Mouse (Mus musculus) midbrain, embryonic 16.5 days (tissue): ENCODE measurements around the gene Syn3. TPM values are rescaled to one million over a fixed set of nuclear protein-coding genes. Genes with fewer than 3 reads are reported as not detected.

Experiments used
- ATAC-seq: fragments of 200-750 bp; cut with Nextera tagmentation; 2 replicates; pipeline ENCODE4 v1.8.0; 2017; ENCODE audit warnings: moderate TSS enrichment
- H3K27ac ChIP-seq: fragments of 300-500 bp; sonication (generic); 2 replicates; pipeline ENCODE4 v1.5.1; 2014; ENCODE audit warnings: mild to moderate bottlenecking, low read length, mixed read lengths
- H3K27me3 ChIP-seq: fragments of 300-500 bp; sonication (generic); 2 replicates; pipeline ENCODE4 v1.6.1; 2014; ENCODE audit warnings: low read depth, low read length, mixed read lengths; ENCODE audit not compliant: control insufficient read depth, insufficient read depth
- H3K36me3 ChIP-seq: fragments of 300-500 bp; sonication (generic); 2 replicates; pipeline ENCODE4 v1.6.1; 2014; ENCODE audit warnings: mild to moderate bottlenecking, low read length, moderate library complexity, mixed read lengths; ENCODE audit not compliant: control insufficient read depth, insufficient read depth
- H3K4me1 ChIP-seq: fragments of 300-500 bp; sonication (generic); 2 replicates; pipeline ENCODE4 v1.6.1; 2014; ENCODE audit warnings: mild to moderate bottlenecking, low read length, mixed read lengths; ENCODE audit not compliant: control insufficient read depth, insufficient read depth
- H3K4me2 ChIP-seq: fragments of 300-500 bp; sonication (generic); 2 replicates; pipeline ENCODE4 v1.6.1; 2014; ENCODE audit warnings: mild to moderate bottlenecking, low read length, mixed read lengths
- H3K4me3 ChIP-seq: fragments of 300-500 bp; sonication (generic); 2 replicates; pipeline ENCODE4 v1.5.1; 2014; ENCODE audit warnings: low read depth, mild to moderate bottlenecking, low read length, moderate library complexity, mixed read lengths
- H3K9ac ChIP-seq: fragments of 300-500 bp; sonication (generic); 2 replicates; pipeline ENCODE4 v1.6.1; 2014; ENCODE audit warnings: low read depth, low read length, mixed read lengths
- H3K9me3 ChIP-seq: fragments of 300-500 bp; sonication (generic); replicated peaks from 2 replicates; pipeline ENCODE4 v1.6.1; 2014; ENCODE audit warnings: mild to moderate bottlenecking, low read length, mixed read lengths; ENCODE audit not compliant: control insufficient read depth, poor library complexity, severe bottlenecking
- WGBS: fragments of 180-500 bp; shearing (Covaris S2); extraction: QIAGEN DNeasy Blood & Tissue Kit; methylation state at CpG from one replicate; pipeline ENCODE4 v1.1.7; 2014; 5-methylcytosine and 5-hydroxymethylcytosine counted together
- polyA plus RNA-seq: library from polyadenylated mRNA; unstranded; fragments of >200 nt; fragmentation: Nextera tagmentation; extraction: Ambion mirVana; gene quantifications from 2 replicates; pipeline ENCODE4 v1.2.1, GENCODE M21; 2015

The Syn3 gene
- polyA plus RNA-seq, 1 experiment from 2014 or later, result 34.0 TPM

DNA sequence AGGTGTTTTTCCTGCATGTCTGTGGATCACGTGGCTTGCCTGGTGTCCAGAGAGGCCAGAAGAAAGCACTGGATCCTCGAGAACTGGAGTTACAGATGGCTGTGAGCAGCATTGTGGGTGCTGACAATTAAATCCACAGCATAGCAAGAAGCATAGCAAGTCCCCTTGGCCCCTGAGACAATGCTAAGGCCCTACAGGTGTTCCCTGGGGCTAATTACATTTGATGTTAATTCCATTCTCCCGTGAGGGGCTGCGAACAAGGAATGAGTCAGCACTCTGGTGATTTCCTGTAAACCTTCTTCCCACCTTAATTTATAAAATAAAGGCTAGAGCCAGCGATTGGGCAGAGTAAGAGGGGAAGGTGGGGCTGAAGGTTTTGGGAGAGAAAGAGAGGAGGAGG, 479.9 kb downstream of the Syn3 start:
- ATAC-seq, result no peak
- 32% methylated on average over 5 of the region's 5 CpGs for WGBS
- no peak overlapping the region for H3K27ac ChIP-seq
- H3K4me3 ChIP-seq, result no peak overlapping the region
- H3K9me3 ChIP-seq, result no peaks in the 10 kb centered on the region
- no peak overlapping the region for H3K9ac ChIP-seq
- no peaks in the 10 kb centered on the region for H3K27me3 ChIP-seq
- no peaks in the 10 kb centered on the region for H3K36me3 ChIP-seq
- peaks cover 11% of the 10 kb centered on the region for H3K4me1 ChIP-seq
- H3K4me2 ChIP-seq, result no peak overlapping the region

DNA sequence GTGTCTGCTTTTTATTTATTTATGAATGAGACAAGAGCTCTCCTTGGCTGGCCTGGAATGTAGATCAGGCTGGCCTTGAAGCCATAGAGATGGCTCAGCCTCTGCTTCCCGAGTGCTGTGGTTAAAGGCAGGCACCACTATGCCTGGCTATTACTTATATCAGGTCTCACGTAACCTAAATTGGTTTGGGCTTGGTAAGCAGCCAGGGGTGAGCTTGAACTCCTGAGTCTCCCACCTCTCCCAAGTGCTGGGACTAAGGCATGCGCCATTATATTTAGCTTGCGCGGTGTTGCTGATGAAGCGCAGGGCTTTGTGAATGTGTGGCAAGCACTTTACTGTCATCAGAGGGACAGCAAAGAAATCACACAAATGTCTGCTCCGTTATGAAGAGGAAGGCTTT, 480.9 kb downstream of the Syn3 start:
- WGBS, result 94% methylated on average over 7 of the region's 7 CpGs
- H3K9ac ChIP-seq, result no peak overlapping the region
- no peak overlapping the region for H3K27ac ChIP-seq
- no peak overlapping the region for H3K4me3 ChIP-seq
- ATAC-seq, result no peak
- H3K9me3 ChIP-seq, result no peaks in the 10 kb centered on the region
- no peak overlapping the region for H3K4me2 ChIP-seq
- H3K27me3 ChIP-seq, result no peaks in the 10 kb centered on the region
- H3K36me3 ChIP-seq, result no peaks in the 10 kb centered on the region
- H3K4me1 ChIP-seq, result peaks cover 9% of the 10 kb centered on the region

- H3K27me3 ChIP-seq, result no peaks in the 10 kb centered on the region
- H3K4me3 ChIP-seq, result no peak within 1 kb of the TSS
- H3K4me1 ChIP-seq, result no peaks in the 10 kb centered on the region
- H3K4me2 ChIP-seq, result no peak within 1 kb of the TSS
- no peak within 1 kb of the TSS for H3K27ac ChIP-seq
- ATAC-seq, result no peak
- no peaks in the 10 kb centered on the region for H3K9me3 ChIP-seq
- 98% methylated on average over 2 of the region's 2 CpGs for WGBS
- H3K9ac ChIP-seq, result no peak within 1 kb of the TSS
- H3K36me3 ChIP-seq, result no peaks in the 10 kb centered on the region
Measured at GRCm38 (mm10) chr10:86011781-86012180, 486.9 kb downstream of the Syn3 start, which contains the start of gene Bpifc. Gene Bpifc, minus strand, starts transcription at chr10:86011895.

GRCm38 (mm10) chr10:86011172-86011571, 487.5 kb downstream of the Syn3 start:
- Histone ChIP-seq H3K9ac (no peak overlapping the region), H3K9me3 (no peaks in the 10 kb centered on the region), H3K4me1 (no peaks in the 10 kb centered on the region), H3K27me3 (no peaks in the 10 kb centered on the region), H3K4me2 (no peak overlapping the region), H3K36me3 (no peaks in the 10 kb centered on the region), H3K4me3 (no peak overlapping the region), H3K27ac (no peak overlapping the region)
- WGBS, result 90% methylated on average over 2 of the region's 2 CpGs
- ATAC-seq, result no peak

DNA sequence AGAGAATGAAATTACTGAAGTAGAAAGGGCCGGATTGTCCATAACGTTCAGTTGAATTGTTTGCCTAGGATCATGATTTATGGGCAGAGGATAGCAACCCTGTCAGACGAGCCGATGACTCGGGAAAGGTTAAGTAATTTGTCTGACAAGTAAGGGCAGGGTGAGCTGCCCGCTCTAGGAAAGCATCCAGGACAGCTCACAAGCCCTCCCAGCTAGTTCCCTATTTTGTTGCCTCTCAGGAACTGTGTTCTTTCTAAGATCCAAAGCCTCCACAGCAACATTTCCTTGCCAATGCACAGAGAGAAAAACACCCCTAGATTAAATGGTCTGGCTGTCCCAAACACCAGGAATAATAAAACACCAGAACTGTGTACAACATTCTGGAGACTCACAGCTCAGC, 488.1 kb downstream of the Syn3 start:
- no peak for ATAC-seq

DNA sequence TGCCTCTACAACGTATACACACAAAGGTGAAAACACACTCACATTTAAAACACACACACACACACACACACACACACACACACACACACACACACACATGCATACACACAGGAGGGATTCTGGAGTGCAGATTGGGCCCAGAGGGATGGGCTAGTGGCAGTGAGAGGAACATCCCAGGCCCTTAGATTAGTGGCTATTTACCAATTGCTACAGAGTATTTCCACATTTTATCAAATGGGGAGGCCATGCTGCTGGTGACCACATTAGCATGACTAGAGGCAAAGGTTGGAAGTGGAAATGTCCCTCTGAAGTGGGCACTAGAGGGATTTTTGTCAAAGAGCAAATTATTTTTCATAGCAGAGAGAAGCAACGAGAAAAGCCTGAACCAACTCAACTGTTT, 489.0 kb downstream of the Syn3 start:
- no peak overlapping the region for H3K4me2 ChIP-seq
- no peak overlapping the region for H3K9ac ChIP-seq
- no peak overlapping the region for H3K27ac ChIP-seq
- WGBS, result 90% methylated on average over 2 of the region's 2 CpGs
- no peaks in the 10 kb centered on the region for H3K9me3 ChIP-seq
- no peak overlapping the region for H3K4me3 ChIP-seq
- no peaks in the 10 kb centered on the region for H3K36me3 ChIP-seq
- H3K4me1 ChIP-seq, result no peaks in the 10 kb centered on the region
- no peaks in the 10 kb centered on the region for H3K27me3 ChIP-seq
- no peak for ATAC-seq

More for the DNA sequence above, 488.1 kb downstream of the Syn3 start:
- no peak overlapping the region for H3K27ac ChIP-seq
- H3K9me3 ChIP-seq, result no peaks in the 10 kb centered on the region
- H3K9ac ChIP-seq, result no peak overlapping the region
- no peak overlapping the region for H3K4me3 ChIP-seq
- H3K36me3 ChIP-seq, result no peaks in the 10 kb centered on the region
- H3K27me3 ChIP-seq, result no peaks in the 10 kb centered on the region
- no peak overlapping the region for H3K4me2 ChIP-seq
- no peaks in the 10 kb centered on the region for H3K4me1 ChIP-seq
- WGBS, result 77% methylated on average over 6 of the region's 6 CpGs

GRCm38 (mm10) chr10:86006455-86006854, 492.2 kb downstream of the Syn3 start:
- 67% methylated on average over 5 of the region's 5 CpGs for WGBS

More at GRCm38 (mm10) chr10:86006455-86006854, 492.2 kb downstream of the Syn3 start:
- Histone ChIP-seq H3K9ac (no peak overlapping the region), H3K9me3 (no peaks in the 10 kb centered on the region), H3K27me3 (no peaks in the 10 kb centered on the region), H3K4me1 (no peaks in the 10 kb centered on the region), H3K36me3 (no peaks in the 10 kb centered on the region), H3K27ac (no peak overlapping the region), H3K4me3 (no peak overlapping the region), H3K4me2 (no peak overlapping the region)
- no peak for ATAC-seq

Other genes with a start within 250 kb of the Syn3 start
- gene Timp3, start 198.5 kb downstream of the Syn3 start, polyA plus RNA-seq, result 30.9 and 37.4 TPM in 2 replicates
- gene Hsp90b1, start 206.6 kb upstream of the Syn3 start, polyA plus RNA-seq, result 286 and 330 TPM in 2 replicates
- 2.5 and 2.8 TPM in 2 replicates for gene Ttc41, start 206.9 kb upstream of the Syn3 start, polyA plus RNA-seq